8 mouse cellular contexts compared by ENCODE assay signal in the genomic region with DNA sequence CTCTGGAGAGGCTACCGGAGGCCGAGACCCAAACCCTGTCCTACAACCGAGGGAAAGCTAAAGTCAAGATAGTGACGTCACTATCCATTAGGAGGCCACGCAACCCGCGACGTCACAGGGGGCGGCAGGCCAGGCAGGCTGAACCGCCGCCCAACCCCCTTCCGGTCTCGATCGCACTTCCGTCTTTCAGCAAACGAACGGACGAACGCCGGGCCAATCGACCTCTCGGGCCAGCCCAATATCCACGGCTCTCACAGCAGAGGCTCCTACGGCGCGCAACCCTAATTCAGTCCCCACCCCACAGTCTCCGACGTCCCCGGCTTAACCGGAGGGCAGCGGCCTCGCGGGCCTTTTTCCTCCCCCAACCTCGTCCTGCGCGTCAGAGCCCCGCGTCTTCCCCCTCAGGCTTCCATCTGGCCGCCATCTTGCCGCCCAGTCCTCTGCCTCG. TPM values are rescaled to one million over a fixed set of nuclear protein-coding genes. Genes with fewer than 3 reads are reported as not detected.
DNase-seq lines count a peak whose midpoint lies in the region; ATAC-seq and TF ChIP-seq lines count a peak whose summit lies in the region.

A gene (plus strand): TSS at position 192 of the 448 bp plus-strand sequence.

- no peak for TF ChIP-seq CTCF in hindbrain, postnatal 0 days (IDR thresholded peaks at IDR 0.05; ENCODE audit: low read depth)

- ATAC-seq in activated CD4-positive, CD25-positive, alpha-beta regulatory T cell, adult 4 months: peak; percentile 57
- ATAC-seq in hindbrain, postnatal 0 days: peak; percentile 34

- peak; percentile 72 to 78 for DNase-seq in cerebellum, postnatal 36 days
- DNase-seq in gastrocnemius, adult 8-10 months (ENCODE audit: low spot score in 2 of 2): peak; percentile 73 to 82
- DNase-seq in hindbrain, postnatal 0 days (ENCODE audit: low spot score): peak; percentile 85
- peak; percentile 70 to 96 for DNase-seq in left cerebral cortex, postnatal 10 days (ENCODE audit: extremely low spot score in 1 of 2, low spot score in 2 of 2)
- peak; percentile 85 for DNase-seq in right cerebral cortex, postnatal 14 days
- DNase-seq in urinary bladder, postnatal 25 days (ENCODE audit: low spot score): peak; percentile 83

- peaks cover 17% of the 10 kb centered on the region for H3K36me3 ChIP-seq in hindbrain, postnatal 0 days (ENCODE audit: insufficient read depth, low read length)
- H3K36me3 ChIP-seq in megakaryocyte, embryonic 14.5 days (replicated peaks; ENCODE audit: low read length): peaks cover 29% of the 10 kb centered on the region

- peak within 1 kb of the TSS; percentile 98 for H3K9ac ChIP-seq in hindbrain, postnatal 0 days (replicated peaks; ENCODE audit: low read length)

- peak within 1 kb of the TSS; percentile 99 for H3K4me2 ChIP-seq in hindbrain, postnatal 0 days (ENCODE audit: low read depth, low read length)

- peak within 1 kb of the TSS; percentile 99 for H3K27ac ChIP-seq in hindbrain, postnatal 0 days

- under 1% methylated on average over 40 of the region's 41 CpGs for WGBS in hindbrain, postnatal 0 days

- intact Hi-C loops in left cerebral cortex, postnatal 10 days (cut with DNase I): no loop called here

- no peaks in the 10 kb centered on the region for H3K9me3 ChIP-seq in hindbrain, postnatal 0 days (ENCODE audit: low read length)
- no peaks in the 10 kb centered on the region for H3K9me3 ChIP-seq in megakaryocyte, embryonic 14.5 days

- H3K27me3 ChIP-seq in hindbrain, postnatal 0 days (ENCODE audit: insufficient read depth, low read length): no peaks in the 10 kb centered on the region
- H3K27me3 ChIP-seq in megakaryocyte, embryonic 14.5 days (replicated peaks): no peaks in the 10 kb centered on the region

- peak within 1 kb of the TSS; percentile 88 for H3K4me3 ChIP-seq in hindbrain, postnatal 0 days (ENCODE audit: low read length)
- peak within 1 kb of the TSS; percentile 96 for H3K4me3 ChIP-seq in megakaryocyte, embryonic 14.5 days (replicated peaks)

- peaks cover 18% of the 10 kb centered on the region for H3K4me1 ChIP-seq in hindbrain, postnatal 0 days (ENCODE audit: insufficient read depth, low read length)
- H3K4me1 ChIP-seq in megakaryocyte, embryonic 14.5 days: peaks cover 50% of the 10 kb centered on the region

RNA-seq across cellular contexts. Expression of the gene that starts here (rescaled TPM):
- polyA plus RNA-seq in activated CD4-positive, CD25-positive, alpha-beta regulatory T cell, adult 4 months (2017; shearing (Covaris generic)): 1 to 10 TPM in 1 of 2 experiments, under 1 TPM in 1; 0.68 to 1.1 TPM
- total RNA-seq in gastrocnemius, adult 8-10 months (2022): under 1 TPM in 2 of 4 experiments, not detected in 2; 0.31 to 0.34 TPM
- total RNA-seq in hindbrain, postnatal 0 days (2014; rRNA removed): 1.3 TPM in 1 of 2 replicates, not detected in the other
- 0.48 and 0.66 TPM in 2 replicates for polyA plus RNA-seq in hindbrain, postnatal 0 days (2015; fragmentation: Nextera tagmentation; extraction: Ambion mirVana)
- total RNA-seq in left cerebral cortex, postnatal 10 days (2021): under 1 TPM; 0.39 to 0.56 TPM
- polyA plus RNA-seq in megakaryocyte, embryonic 14.5 days (2012; ENCODE audit: insufficient read depth, low replicate concordance): 0.53 and 1.9 TPM in 2 replicates

Comparison
In these comparisons a context has a peak if more than half of its experiments do, and no peak if none do; other contexts are left out.
1. Peak in every context shown above with its lines: DNase-seq, ATAC-seq, H3K4me3 ChIP-seq and H3K27ac ChIP-seq.
2. Peak in DNase-seq in gastrocnemius, adult 8-10 months; RNA of the gene not detected or under 1 TPM.
3. Peak in DNase-seq in left cerebral cortex, postnatal 10 days; RNA of the gene not detected or under 1 TPM.